Mouse (Mus musculus): ENCODE results near the gene Rbm48.
"Not testable (repeated sequence)": the region's sequence is repeated elsewhere in the genome, so short reads cannot be mapped to it uniquely, and the experiment has no call there.

Rbm48 gene

GRCm38 (mm10) chr5:3596399-3596766 lies at the start of gene Rbm48:
Rbm48 (minus strand) TSS chr5:3596585.
- in situ Hi-C loops (cut with MseI, MboI) = no loop called here

- in situ Hi-C loops (cut with MseI, MboI) = no loop called here
These were observed 48.9 kb upstream of the Rbm48 start for GRCm38 (mm10) chr5:3645326-3645725.

GRCm38 (mm10) chr5:3644621-3645020 lies 48.2 kb upstream of the Rbm48 start:
- in situ Hi-C loops (cut with MseI, MboI) = no loop called here

- in situ Hi-C loops (cut with MseI, MboI) = no loop called here
These were observed 38.9 kb upstream of the Rbm48 start for GRCm38 (mm10) chr5:3635286-3635685.

GRCm38 (mm10) chr5:3633951-3634350 lies 37.6 kb upstream of the Rbm48 start:
- in situ Hi-C loops (cut with MseI, MboI) = no loop called here

- in situ Hi-C loops (cut with MseI, MboI) = no loop called here
These were observed 36.9 kb upstream of the Rbm48 start for GRCm38 (mm10) chr5:3633315-3633714.

- in situ Hi-C loops (cut with MseI, MboI) = no loop called here
These were observed 35.9 kb upstream of the Rbm48 start for GRCm38 (mm10) chr5:3632285-3632684.

- in situ Hi-C loops (cut with MseI, MboI) = no loop called here
These were observed 35.3 kb upstream of the Rbm48 start for GRCm38 (mm10) chr5:3631512-3632271.

GRCm38 (mm10) chr5:3630055-3630454 lies 33.7 kb upstream of the Rbm48 start:
- in situ Hi-C loops (cut with MseI, MboI) = no loop called here

GRCm38 (mm10) chr5:3620486-3620885 lies 24.1 kb upstream of the Rbm48 start:
- in situ Hi-C loops (cut with MseI, MboI) = no loop called here

GRCm38 (mm10) chr5:3611835-3612234 lies 15.4 kb upstream of the Rbm48 start:
- in situ Hi-C loops (cut with MseI, MboI) = not testable (repeated sequence)

- in situ Hi-C loops (cut with MseI, MboI) = no loop called here
These were observed 12.9 kb upstream of the Rbm48 start for GRCm38 (mm10) chr5:3609241-3609640.

GRCm38 (mm10) chr5:3607114-3607513 lies 10.7 kb upstream of the Rbm48 start:
- in situ Hi-C loops (cut with MseI, MboI) = no loop called here

GRCm38 (mm10) chr5:3600790-3601189 lies 4.4 kb upstream of the Rbm48 start:
- in situ Hi-C loops (cut with MseI, MboI) = no loop called here

- in situ Hi-C loops (cut with MseI, MboI) = no loop called here
These were observed 3.9 kb upstream of the Rbm48 start for GRCm38 (mm10) chr5:3600298-3600697.

- in situ Hi-C loops (cut with MseI, MboI) = no loop called here
These were observed 2.4 kb upstream of the Rbm48 start for GRCm38 (mm10) chr5:3598766-3599165.

GRCm38 (mm10) chr5:3597171-3597570 lies 786 bp upstream of the Rbm48 start:
- in situ Hi-C loops (cut with MseI, MboI) = no loop called here

- in situ Hi-C loops (cut with MseI, MboI) = no loop called here
These were observed 539 bp downstream of the Rbm48 start, which contains the start of gene Pex1 for GRCm38 (mm10) chr5:3595693-3596398. Pex1 (plus strand) TSS chr5:3596066.

GRCm38 (mm10) chr5:3579066-3579465 lies 17.3 kb downstream of the Rbm48 start:
- in situ Hi-C loops (cut with MseI, MboI) = no loop called here

- in situ Hi-C loops (cut with MseI, MboI) = no loop called here
These were observed 18.4 kb downstream of the Rbm48 start for GRCm38 (mm10) chr5:3577939-3578338.

- in situ Hi-C loops (cut with MseI, MboI) = no loop called here
These were observed 21.6 kb downstream of the Rbm48 start for GRCm38 (mm10) chr5:3574825-3575224.

GRCm38 (mm10) chr5:3571266-3571665 lies 25.1 kb downstream of the Rbm48 start, which contains the start of gene 1700109H08Rik:
1700109H08Rik (plus strand) TSS chr5:3571566.
- in situ Hi-C loops (cut with MseI, MboI) = no loop called here

GRCm38 (mm10) chr5:3554198-3554597 lies 42.2 kb downstream of the Rbm48 start:
- in situ Hi-C loops (cut with MseI, MboI) = no loop called here
